Mouse (Mus musculus): ENCODE results near the gene Tor2a. TPM values are rescaled to one million over a fixed set of nuclear protein-coding genes. Genes with fewer than 3 reads are reported as not detected.
A peak's percentile ranks its signal among the peaks of the same experiment; 100 is the strongest.

The Tor2a gene
- polyA plus RNA-seq, 1 experiment from 2014 or later = 52.6 TPM

- no peak for ATAC-seq
- Histone ChIP-seq H3K27ac (peak overlapping the region; percentile 81; the same call in 1 of the 2 replicates), H3K4me2 (replicated peaks) (no peak overlapping the region; the same call in 1 of the 2 replicates), H3K4me3 (replicated peaks) (no peak overlapping the region), H3K9me3 (no peaks in the 10 kb centered on the region), H3K27me3 (no peaks in the 10 kb centered on the region), H3K4me1 (replicated peaks) (peaks cover 28% of the 10 kb centered on the region), H3K9ac (replicated peaks) (no peak overlapping the region), H3K36me3 (peaks cover 74% of the 10 kb centered on the region)
- WGBS = 77% methylated on average over 7 of the region's 7 CpGs
These were observed 6.8 kb upstream of the Tor2a start for GRCm38 (mm10) chr2:32750199-32750598.

DNA sequence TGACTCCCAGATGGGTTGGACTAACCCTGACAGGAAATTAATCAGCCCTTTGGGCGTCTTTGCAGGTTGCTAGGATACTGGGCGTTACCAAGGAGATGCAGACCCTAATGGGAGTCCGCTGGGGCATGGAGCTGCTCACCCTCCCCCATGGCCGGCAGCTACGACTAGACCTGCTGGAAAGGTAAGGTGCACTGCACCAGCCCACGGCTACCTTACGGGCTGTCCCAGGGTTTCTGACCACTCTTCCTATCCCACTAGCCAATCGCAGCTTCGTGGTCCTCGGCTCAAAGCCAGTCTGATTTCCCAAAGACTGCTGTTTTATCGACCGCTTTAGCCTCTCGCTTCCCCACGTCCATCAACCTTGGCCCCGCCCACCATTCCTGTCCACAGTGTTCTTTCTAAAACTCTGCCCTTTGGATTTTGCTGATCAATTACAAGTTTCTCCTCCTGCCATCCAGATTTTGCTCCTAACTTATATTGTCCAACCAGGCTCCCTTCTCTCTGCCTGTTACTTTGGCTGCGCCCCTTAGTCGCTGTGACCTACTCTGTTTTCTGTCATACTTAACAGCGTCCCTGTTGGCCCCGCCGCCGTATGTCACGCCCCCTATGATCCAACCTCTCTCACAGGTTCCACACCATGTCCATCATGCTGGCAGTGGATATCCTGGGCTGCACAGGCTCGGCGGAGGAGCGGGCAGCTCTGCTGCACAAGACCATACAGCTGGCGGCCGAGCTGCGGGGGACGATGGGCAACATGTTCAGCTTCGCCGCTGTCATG, 6.0 kb upstream of the Tor2a start:
- peak overlapping the region; percentile 81 for H3K27ac ChIP-seq
- WGBS = 7% methylated on average over 31 of the region's 31 CpGs

DNA sequence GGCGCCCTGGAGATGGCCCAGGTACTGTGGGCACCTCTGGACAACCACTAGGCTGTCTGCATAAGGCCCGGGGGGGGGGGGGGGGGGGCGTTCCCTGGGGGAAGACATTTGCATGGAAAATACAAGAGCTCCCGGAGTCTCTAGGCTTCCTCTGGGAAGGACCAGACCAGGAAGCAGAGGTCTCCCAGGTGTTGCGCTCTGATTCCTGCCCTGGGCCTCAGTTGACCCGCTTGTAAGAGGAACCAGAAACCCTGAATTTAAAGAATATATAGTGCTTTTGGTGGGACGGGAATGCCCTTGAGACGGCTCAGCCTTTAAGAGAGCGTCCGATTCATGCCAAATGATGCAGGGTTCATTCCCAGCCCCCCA, 5.4 kb upstream of the Tor2a start:
- Histone ChIP-seq H3K27me3 (no peaks in the 10 kb centered on the region), H3K27ac (peak overlapping the region; percentile 81), H3K4me2 (replicated peaks) (peak overlapping the region; percentile 52), H3K36me3 (peaks cover 59% of the 10 kb centered on the region), H3K9me3 (no peaks in the 10 kb centered on the region), H3K4me1 (replicated peaks) (peaks cover 29% of the 10 kb centered on the region), H3K9ac (replicated peaks) (peak overlapping the region; percentile 53), H3K4me3 (replicated peaks) (peak overlapping the region; percentile 30)
- WGBS = 27% methylated on average over 8 of the region's 10 CpGs
- no peak for ATAC-seq

More for the DNA sequence above, 6.0 kb upstream of the Tor2a start:
- Histone ChIP-seq H3K9ac (replicated peaks) (peak overlapping the region; percentile 53), H3K4me1 (replicated peaks) (peaks cover 28% of the 10 kb centered on the region), H3K36me3 (peaks cover 65% of the 10 kb centered on the region), H3K4me2 (replicated peaks) (peak overlapping the region; percentile 52), H3K9me3 (no peaks in the 10 kb centered on the region), H3K4me3 (replicated peaks) (peak overlapping the region; percentile 30), H3K27me3 (no peaks in the 10 kb centered on the region)
- ATAC-seq = peak; percentile 88

GRCm38 (mm10) chr2:32752181-32752580, 4.9 kb upstream of the Tor2a start:
- Histone ChIP-seq H3K4me2 (replicated peaks) (peak overlapping the region; percentile 52), H3K9me3 (no peaks in the 10 kb centered on the region), H3K4me3 (replicated peaks) (peak overlapping the region; percentile 30), H3K27ac (peak overlapping the region; percentile 81; the same call in 1 of the 2 replicates), H3K36me3 (peaks cover 54% of the 10 kb centered on the region), H3K9ac (replicated peaks) (peak overlapping the region; percentile 53; the same call in 1 of the 2 replicates), H3K4me1 (replicated peaks) (peaks cover 31% of the 10 kb centered on the region), H3K27me3 (no peaks in the 10 kb centered on the region)
- 58% methylated on average over 10 of the region's 10 CpGs for WGBS
- no peak for ATAC-seq

DNA sequence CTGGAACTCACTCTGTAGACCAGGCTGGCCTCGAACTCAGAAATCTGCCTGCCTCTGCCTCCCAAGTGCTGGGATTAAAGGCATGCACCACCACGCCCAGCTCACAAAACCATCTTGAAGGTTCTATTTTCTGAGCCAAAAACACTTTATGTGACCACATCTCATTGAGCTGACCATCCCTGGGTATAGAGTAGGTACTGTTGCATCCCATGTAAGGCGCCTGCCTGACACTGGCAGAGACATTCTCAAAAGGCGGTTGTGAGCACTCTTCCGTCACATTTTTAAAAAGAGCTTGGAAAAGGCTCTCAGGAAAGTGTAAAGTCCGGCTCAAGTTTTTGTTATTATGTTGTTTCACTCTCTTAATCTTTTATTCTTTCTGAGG, 369 bp upstream of the Tor2a start:
- H3K27me3 ChIP-seq = no peaks in the 10 kb centered on the region
- WGBS = 28% methylated on average over 6 of the region's 6 CpGs
- no peaks in the 10 kb centered on the region for H3K9me3 ChIP-seq
- peak overlapping the region; percentile 50 for H3K4me2 ChIP-seq (replicated peaks)
- peaks cover 33% of the 10 kb centered on the region for H3K4me1 ChIP-seq (replicated peaks)
- H3K27ac ChIP-seq = no peak overlapping the region
- ATAC-seq = peak; percentile 48; the same call in 1 of the 2 replicates
- H3K36me3 ChIP-seq = peaks cover 50% of the 10 kb centered on the region
- H3K4me3 ChIP-seq (replicated peaks) = peak overlapping the region; percentile 72; the same call in 1 of the 2 replicates
- no peak overlapping the region for H3K9ac ChIP-seq (replicated peaks)

- 72% methylated on average over 8 of the region's 8 CpGs for WGBS
- peak overlapping the region; percentile 34 for H3K9ac ChIP-seq (replicated peaks)
- peaks cover 57% of the 10 kb centered on the region for H3K36me3 ChIP-seq
- no peak overlapping the region for H3K27ac ChIP-seq
- H3K9me3 ChIP-seq = no peaks in the 10 kb centered on the region
- ATAC-seq = no peak
- no peak overlapping the region for H3K4me3 ChIP-seq (replicated peaks)
- peaks cover 20% of the 10 kb centered on the region for H3K4me1 ChIP-seq (replicated peaks)
- H3K4me2 ChIP-seq (replicated peaks) = no peak overlapping the region; the same call in 1 of the 2 replicates
- H3K27me3 ChIP-seq = no peaks in the 10 kb centered on the region
These were observed 1.5 kb downstream of the Tor2a start for GRCm38 (mm10) chr2:32758503-32758902.

DNA sequence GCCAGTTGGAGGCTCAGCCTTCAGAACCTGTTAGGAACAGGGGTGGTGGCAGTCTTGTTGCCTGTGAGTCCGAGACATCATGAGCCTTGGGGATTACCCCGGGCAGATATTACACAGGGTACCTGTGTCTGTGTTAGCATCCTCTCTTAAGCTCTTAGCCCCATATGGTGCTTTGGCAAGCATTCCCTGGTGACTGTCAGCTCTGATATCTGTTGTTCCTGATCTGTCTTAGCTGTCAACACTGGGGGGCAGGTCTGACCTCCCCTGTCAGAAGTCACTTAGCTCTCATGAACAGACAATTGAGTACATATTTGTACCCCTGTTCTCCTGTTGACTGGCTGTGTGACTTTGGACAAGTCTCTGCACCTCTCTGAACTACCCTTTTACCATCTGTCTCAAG, 2.0 kb downstream of the Tor2a start:
- ATAC-seq = no peak
- Histone ChIP-seq H3K9ac (replicated peaks) (peak overlapping the region; percentile 34), H3K4me3 (replicated peaks) (no peak overlapping the region), H3K4me2 (replicated peaks) (no peak overlapping the region), H3K4me1 (replicated peaks) (peaks cover 20% of the 10 kb centered on the region), H3K9me3 (no peaks in the 10 kb centered on the region), H3K27me3 (no peaks in the 10 kb centered on the region), H3K27ac (no peak overlapping the region), H3K36me3 (peaks cover 54% of the 10 kb centered on the region)
- 86% methylated on average over 2 of the region's 2 CpGs for WGBS

- Histone ChIP-seq H3K4me1 (replicated peaks) (peaks cover 20% of the 10 kb centered on the region), H3K4me2 (replicated peaks) (no peak overlapping the region), H3K9ac (replicated peaks) (no peak overlapping the region), H3K4me3 (replicated peaks) (no peak overlapping the region), H3K9me3 (no peaks in the 10 kb centered on the region), H3K27ac (no peak overlapping the region), H3K27me3 (no peaks in the 10 kb centered on the region), H3K36me3 (peaks cover 43% of the 10 kb centered on the region)
- no peak for ATAC-seq
- WGBS = 90% methylated on average over 14 of the region's 14 CpGs
These were observed 4.3 kb downstream of the Tor2a start for GRCm38 (mm10) chr2:32761361-32761760.

DNA sequence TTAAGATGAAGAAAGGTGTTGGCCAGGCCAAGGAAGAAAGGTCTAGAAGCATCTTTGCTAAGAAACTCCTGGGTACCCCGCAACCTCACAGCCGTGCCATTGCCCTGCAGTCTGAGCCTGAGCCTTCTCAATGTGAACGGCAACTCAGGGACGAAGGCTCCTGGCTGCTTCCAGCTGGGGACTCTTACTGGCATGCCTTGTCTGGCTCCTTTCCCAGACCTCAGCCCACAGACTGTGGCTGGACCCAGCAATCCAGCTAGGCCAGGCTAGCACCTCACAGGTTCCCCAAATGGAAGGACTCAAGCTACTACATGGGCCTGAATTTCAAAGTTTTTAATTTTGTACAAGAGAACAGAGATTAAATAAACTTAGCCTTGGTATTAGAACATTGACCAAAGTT, 4.8 kb downstream of the Tor2a start:
- H3K27ac ChIP-seq = no peak overlapping the region
- no peak overlapping the region for H3K4me2 ChIP-seq (replicated peaks)
- H3K9me3 ChIP-seq = no peaks in the 10 kb centered on the region
- no peaks in the 10 kb centered on the region for H3K27me3 ChIP-seq
- ATAC-seq = no peak
- WGBS = 92% methylated on average over 4 of the region's 4 CpGs
- peaks cover 18% of the 10 kb centered on the region for H3K4me1 ChIP-seq (replicated peaks)
- H3K36me3 ChIP-seq = peaks cover 43% of the 10 kb centered on the region
- H3K4me3 ChIP-seq (replicated peaks) = no peak overlapping the region
- no peak overlapping the region for H3K9ac ChIP-seq (replicated peaks)

- Histone ChIP-seq H3K36me3 (peaks cover 43% of the 10 kb centered on the region), H3K4me1 (replicated peaks) (peaks cover 15% of the 10 kb centered on the region), H3K4me3 (replicated peaks) (no peak overlapping the region), H3K27ac (no peak overlapping the region), H3K27me3 (no peaks in the 10 kb centered on the region), H3K9me3 (no peaks in the 10 kb centered on the region), H3K4me2 (replicated peaks) (no peak overlapping the region), H3K9ac (replicated peaks) (no peak overlapping the region)
- no peak for ATAC-seq
- 88% methylated on average over 3 of the region's 3 CpGs for WGBS
These were observed 6.3 kb downstream of the Tor2a start for GRCm38 (mm10) chr2:32763353-32763752.

GRCm38 (mm10) chr2:32767241-32767640, 10.2 kb downstream of the Tor2a start:
- no peak overlapping the region for H3K4me3 ChIP-seq (replicated peaks)
- H3K9ac ChIP-seq (replicated peaks) = no peak overlapping the region
- ATAC-seq = no peak
- H3K4me2 ChIP-seq (replicated peaks) = no peak overlapping the region
- H3K27me3 ChIP-seq = no peaks in the 10 kb centered on the region
- no peak overlapping the region for H3K27ac ChIP-seq
- WGBS = 72% methylated on average over 12 of the region's 12 CpGs
- H3K36me3 ChIP-seq = peaks cover 13% of the 10 kb centered on the region
- H3K4me1 ChIP-seq (replicated peaks) = peaks cover 10% of the 10 kb centered on the region
- H3K9me3 ChIP-seq = no peaks in the 10 kb centered on the region

- Histone ChIP-seq H3K4me2 (replicated peaks) (no peak overlapping the region), H3K27me3 (no peaks in the 10 kb centered on the region), H3K9me3 (no peaks in the 10 kb centered on the region), H3K9ac (replicated peaks) (no peak overlapping the region), H3K4me3 (replicated peaks) (no peak overlapping the region), H3K27ac (no peak overlapping the region), H3K36me3 (no peaks in the 10 kb centered on the region), H3K4me1 (replicated peaks) (peaks cover 10% of the 10 kb centered on the region)
- WGBS = 51% methylated on average over 19 of the region's 19 CpGs
- no peak for ATAC-seq
These were observed 11.7 kb downstream of the Tor2a start for GRCm38 (mm10) chr2:32768661-32769285.
